Mouse (Mus musculus) mature B cell (primary cell): ENCODE results near the gene Diaph3.

ENCODE experiments used
- in situ Hi-C: fragments of 300-500 bp; cut with MboI; formaldehyde crosslinking; loops from 2 replicates; pipeline ENCODE4 v1.14.3; 2019

The Diaph3 gene

DNA sequence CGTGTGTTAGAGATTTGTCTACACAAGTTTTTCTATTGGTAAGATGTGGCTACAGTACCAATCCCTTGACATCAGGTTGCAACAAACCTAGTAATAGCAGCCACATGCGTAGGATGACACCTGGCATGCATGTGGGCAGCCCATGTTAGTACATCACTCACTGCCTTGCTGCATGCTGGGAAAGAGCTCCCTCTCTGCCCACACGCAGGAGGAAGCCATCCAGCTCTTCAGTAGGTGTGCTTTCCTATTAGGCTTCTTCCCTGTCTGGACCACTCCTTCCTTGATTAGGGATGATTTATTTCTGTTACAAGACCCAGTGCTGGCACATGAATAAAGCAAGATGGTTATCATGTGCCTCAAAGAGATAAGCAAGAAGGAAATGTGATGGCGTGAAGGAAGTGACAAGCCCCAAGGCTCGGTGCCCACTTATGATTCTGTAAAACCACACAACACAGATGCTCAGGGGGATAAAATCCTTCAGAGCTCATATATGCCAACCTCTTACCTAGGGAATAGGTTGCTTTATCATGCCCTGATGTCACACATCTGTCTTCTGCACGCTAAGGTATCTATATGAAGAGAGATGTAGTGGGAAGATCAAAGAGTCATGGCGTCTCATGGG lies 494.4 kb downstream of the Diaph3 start:
- in situ Hi-C loops, result no loop called here

DNA sequence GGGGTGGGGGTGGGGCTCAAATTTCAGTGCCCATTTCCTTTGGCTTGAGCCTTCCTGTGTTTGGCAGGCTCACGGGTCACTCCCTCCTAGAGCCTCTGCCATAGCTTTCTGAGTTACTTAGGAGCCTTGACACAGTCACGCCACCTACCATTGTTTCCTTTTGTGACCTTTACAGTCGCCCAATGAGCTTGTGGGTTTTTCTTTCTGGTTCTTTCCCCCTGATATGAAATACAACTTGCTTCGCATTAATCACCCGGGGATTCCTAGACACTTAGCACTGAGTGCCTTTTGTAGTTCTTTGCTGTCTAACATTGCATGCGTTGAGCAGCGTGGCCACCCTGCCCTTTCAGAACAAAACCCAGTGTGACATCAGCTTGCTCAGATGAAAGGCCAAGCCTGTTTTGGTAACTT lies 498.2 kb downstream of the Diaph3 start:
- in situ Hi-C loops, result no loop called here

- in situ Hi-C loops, result no loop called here
Measured at GRCm38 (mm10) chr14:86641839-86642238, 499.2 kb downstream of the Diaph3 start.

DNA sequence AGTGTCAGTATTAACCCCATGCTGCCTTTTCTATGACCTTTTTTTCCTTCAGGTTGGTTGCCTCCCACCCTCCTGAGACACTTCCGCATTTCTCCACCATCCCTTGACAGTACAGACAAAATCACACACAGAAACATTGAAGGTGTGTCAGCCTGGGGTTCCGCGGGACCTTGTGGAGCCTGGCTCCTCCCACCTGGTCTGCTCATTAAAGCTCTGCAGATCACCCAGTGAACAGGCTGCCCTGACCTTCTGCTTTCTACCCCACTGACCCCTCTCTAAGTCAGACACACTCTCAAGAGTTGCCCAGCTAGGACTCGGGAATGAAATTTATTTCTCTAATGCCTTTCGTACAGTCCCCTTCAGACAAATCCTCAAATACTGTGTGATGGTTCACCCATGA lies 500.9 kb downstream of the Diaph3 start:
- in situ Hi-C loops, result no loop called here

DNA sequence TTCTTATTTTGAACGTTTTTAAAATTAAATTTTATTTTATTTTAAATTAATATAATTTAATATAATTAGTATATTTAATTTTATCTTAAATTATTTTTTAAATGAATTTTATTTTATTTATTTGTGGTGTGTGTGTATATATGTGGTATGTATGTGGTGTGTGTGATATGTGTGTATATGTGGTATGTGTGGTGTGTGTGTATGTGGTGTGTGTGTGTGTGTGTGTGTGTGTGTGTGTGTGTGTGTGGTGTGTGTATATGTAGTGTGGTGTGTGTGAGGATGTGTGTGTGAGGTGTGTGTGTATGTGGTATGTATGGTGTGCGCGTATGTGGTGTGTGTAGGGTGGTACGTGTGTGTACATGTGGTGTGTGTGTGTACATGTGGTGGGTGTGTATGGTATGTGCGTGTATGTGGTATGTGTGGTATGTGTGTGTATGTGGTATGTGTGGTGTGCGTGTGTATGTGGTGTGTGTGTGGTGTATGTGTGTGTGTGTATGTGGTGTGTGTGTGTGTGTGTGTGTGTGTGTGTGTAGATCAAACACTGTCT lies 505.4 kb downstream of the Diaph3 start:
- in situ Hi-C loops, result no loop called here

- in situ Hi-C loops, result no loop called here
Measured at GRCm38 (mm10) chr14:86635052-86635451, 506.0 kb downstream of the Diaph3 start.

GRCm38 (mm10) chr14:86633799-86634198 lies 507.2 kb downstream of the Diaph3 start:
- in situ Hi-C loops, result no loop called here

DNA sequence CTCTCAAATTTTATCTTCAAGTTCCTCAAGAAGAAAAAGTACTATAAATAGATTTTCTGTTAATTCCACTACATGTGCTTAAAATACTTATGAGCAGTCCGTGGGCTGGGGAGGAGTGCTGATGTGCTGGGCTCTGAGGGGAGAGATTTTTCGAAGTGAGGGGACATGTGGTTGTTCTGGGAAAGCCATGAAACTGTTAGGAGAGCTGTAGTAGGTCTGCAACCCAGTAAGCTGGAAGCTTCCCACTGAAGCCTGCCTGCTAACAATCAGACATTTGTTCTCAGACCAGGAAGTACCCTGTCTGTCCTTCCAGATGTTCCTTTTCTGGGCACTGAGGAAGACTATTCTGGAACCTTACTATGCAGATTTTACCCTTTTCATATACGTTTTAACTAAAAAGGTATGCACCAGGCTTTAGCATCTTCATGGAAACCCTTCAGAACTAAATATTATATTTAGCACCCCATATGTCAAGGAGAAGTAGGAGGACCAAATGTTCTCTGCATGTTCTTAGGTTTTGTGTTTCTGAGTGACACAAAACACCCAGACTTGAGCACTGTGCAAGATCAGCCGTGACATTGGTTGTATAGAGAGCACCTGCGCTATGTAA lies 516.1 kb downstream of the Diaph3 start:
- in situ Hi-C loops, result no loop called here

GRCm38 (mm10) chr14:86619637-86620036 lies 521.4 kb downstream of the Diaph3 start:
- in situ Hi-C loops, result no loop called here
